Mouse (Mus musculus): ENCODE data around the gene Ccdc88b. TPM values are rescaled to one million over a fixed set of nuclear protein-coding genes. Genes with fewer than 3 reads are reported as not detected.

The Ccdc88b gene
- total and polyA plus RNA-seq, 2 experiments from 2014 or later: 0.57 to 0.67 TPM

DNA sequence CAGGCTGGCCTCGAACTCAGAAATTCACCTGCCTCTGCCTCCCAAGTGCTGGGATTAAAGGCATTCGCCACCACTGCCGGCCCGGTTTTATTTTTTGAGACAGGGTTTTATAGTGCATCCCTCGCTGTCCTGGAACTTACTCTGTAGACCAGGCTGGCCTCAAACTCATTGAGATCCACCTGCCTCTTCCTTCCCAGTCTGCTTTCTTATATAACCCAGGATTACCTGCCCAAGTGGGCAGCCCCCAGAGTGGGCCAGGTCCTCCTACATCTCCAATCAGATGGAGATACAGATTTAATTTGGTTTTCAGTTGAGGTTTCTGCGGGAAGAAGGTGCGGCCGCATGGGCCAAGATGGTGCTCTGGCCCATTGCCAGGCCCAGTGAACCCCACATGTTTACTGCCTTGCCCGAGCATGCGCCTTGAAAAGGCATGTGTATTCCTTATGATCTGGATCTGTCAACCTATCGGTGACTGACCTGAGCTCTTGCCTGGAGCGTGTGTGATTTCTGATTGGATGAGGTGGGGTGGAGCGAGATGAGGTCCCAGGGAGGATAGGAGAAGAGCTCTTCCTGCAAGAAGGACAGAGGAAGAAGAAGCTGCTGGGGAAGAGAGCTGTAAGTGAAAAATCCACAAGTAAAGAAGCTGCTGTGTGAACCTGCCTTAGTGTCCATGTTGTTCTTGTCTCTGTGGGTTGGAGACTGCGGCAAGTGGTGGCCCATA lies 35.9 kb upstream of the Ccdc88b start:
- H3K9ac ChIP-seq: no peak overlapping the region
- no peak overlapping the region for H3K4me2 ChIP-seq (ENCODE audit: low read depth)
- no peaks in the 10 kb centered on the region for H3K36me3 ChIP-seq (ENCODE audit: insufficient read depth)
- no peak for DNase-seq
- no peaks in the 10 kb centered on the region for H3K4me1 ChIP-seq (ENCODE audit: insufficient read depth)
- 0 out of 2 replicates have a peak, but pooled peaks cover 3% of the 10 kb centered on the region for H3K9me3 ChIP-seq (ENCODE audit: low read length)
- no peak overlapping the region for H3K27ac ChIP-seq (ENCODE audit: low read depth, low read length)
- H3K4me3 ChIP-seq (ENCODE audit: low read depth, low read length): no peak overlapping the region
- no peak for TF ChIP-seq CTCF (IDR thresholded peaks at IDR 0.05; ENCODE audit: low read depth)
- no peaks in the 10 kb centered on the region for H3K27me3 ChIP-seq (ENCODE audit: insufficient read depth, low read length)
- 92% methylated on average over 14 of the region's 14 CpGs for WGBS
- ATAC-seq: no peak

DNA sequence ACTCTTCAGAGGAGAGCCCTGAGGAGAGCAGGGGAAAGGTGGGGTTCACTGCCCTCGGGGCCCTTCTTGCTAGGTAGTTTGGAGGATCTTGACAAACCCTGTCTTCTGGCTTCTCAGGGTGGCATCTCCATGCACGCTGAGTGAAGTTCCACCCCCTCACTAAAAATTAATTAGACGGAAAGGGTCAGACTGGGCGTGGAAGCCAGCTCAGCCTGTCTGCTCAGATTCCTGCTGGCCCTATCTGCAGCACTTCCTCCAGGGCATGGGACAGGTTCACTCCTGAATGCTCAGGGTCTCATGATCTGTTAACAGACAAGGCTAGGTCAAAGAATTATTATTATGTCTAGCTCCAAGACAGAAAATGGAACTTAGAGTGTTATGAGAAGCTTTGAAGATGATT lies 34.5 kb upstream of the Ccdc88b start:
- DNase-seq (no peak), ATAC-seq (no peak)
- 76% methylated on average over 4 of the region's 4 CpGs for WGBS

DNA sequence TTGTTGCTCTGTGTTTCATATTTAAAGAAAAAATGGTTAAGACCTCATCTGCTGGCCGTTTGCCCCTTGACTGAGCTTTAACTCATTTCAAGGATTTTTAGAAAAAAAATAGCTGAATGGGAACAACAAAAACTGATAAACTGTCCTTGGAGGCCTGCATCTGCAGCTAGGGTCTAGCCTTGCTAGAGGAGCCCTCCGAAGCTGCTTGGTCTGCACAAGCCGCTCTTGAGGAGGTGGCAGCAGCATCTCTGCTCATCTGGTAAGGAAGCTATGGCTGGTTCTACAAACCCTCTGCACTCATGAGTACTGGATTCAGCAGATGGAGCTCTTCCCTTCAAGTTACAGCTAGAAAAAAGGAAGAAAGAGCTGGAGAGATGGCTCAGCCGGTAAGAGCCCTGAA lies 20.0 kb upstream of the Ccdc88b start:
- Histone ChIP-seq H3K27ac (ENCODE audit: low read depth, low read length) (no peak overlapping the region), H3K4me3 (ENCODE audit: low read depth, low read length) (no peak overlapping the region), H3K4me2 (ENCODE audit: low read depth) (no peak overlapping the region), H3K27me3 (ENCODE audit: insufficient read depth, low read length) (no peaks in the 10 kb centered on the region), H3K4me1 (ENCODE audit: insufficient read depth) (no peaks in the 10 kb centered on the region), H3K9ac (no peak overlapping the region), H3K36me3 (ENCODE audit: insufficient read depth) (no peaks in the 10 kb centered on the region), H3K9me3 (ENCODE audit: low read length) (peaks cover 14% of the 10 kb centered on the region; the same call in 1 of the 2 replicates)
- no peak for ATAC-seq
- no peak for DNase-seq
- WGBS: 89% methylated on average over 4 of the region's 4 CpGs
- TF ChIP-seq CTCF (IDR thresholded peaks at IDR 0.05; ENCODE audit: low read depth): no peak

More for the DNA sequence above, 34.5 kb upstream of the Ccdc88b start:
- TF ChIP-seq CTCF (IDR thresholded peaks at IDR 0.05; ENCODE audit: low read depth): no peak
- Histone ChIP-seq H3K36me3 (ENCODE audit: insufficient read depth) (no peaks in the 10 kb centered on the region), H3K9me3 (ENCODE audit: low read length) (0 out of 2 replicates have a peak, but pooled peaks cover 2% of the 10 kb centered on the region), H3K27ac (ENCODE audit: low read depth, low read length) (no peak overlapping the region), H3K4me2 (ENCODE audit: low read depth) (no peak overlapping the region), H3K9ac (no peak overlapping the region), H3K27me3 (ENCODE audit: insufficient read depth, low read length) (no peaks in the 10 kb centered on the region), H3K4me3 (ENCODE audit: low read depth, low read length) (no peak overlapping the region), H3K4me1 (ENCODE audit: insufficient read depth) (no peaks in the 10 kb centered on the region)

DNA sequence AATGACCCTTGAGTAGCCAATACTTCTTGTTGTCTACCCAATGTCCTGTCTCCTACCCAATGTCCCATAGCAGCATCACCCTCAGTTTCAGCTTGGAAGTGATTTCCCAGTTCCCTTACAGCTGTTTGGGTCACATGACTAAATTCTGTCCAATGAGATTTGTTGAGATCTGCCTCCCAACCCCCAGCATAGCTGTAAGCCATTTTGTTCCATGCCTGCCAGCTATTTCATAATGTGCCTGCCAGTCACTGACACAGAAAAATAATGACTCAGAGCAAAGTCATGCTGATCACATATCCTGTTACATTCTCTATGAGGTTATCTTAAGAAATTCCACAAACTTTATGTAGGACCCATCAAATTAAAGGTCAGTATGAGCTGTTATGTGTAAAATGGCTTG lies 18.8 kb upstream of the Ccdc88b start:
- H3K36me3 ChIP-seq (ENCODE audit: insufficient read depth): no peaks in the 10 kb centered on the region
- H3K4me3 ChIP-seq (ENCODE audit: low read depth, low read length): no peak overlapping the region
- no peaks in the 10 kb centered on the region for H3K27me3 ChIP-seq (ENCODE audit: insufficient read depth, low read length)
- ATAC-seq (no peak), DNase-seq (no peak)
- no peak overlapping the region for H3K27ac ChIP-seq (ENCODE audit: low read depth, low read length)
- TF ChIP-seq CTCF (IDR thresholded peaks at IDR 0.05; ENCODE audit: low read depth): no peak
- H3K4me2 ChIP-seq (ENCODE audit: low read depth): no peak overlapping the region
- peaks cover 14% of the 10 kb centered on the region; the same call in 1 of the 2 replicates for H3K9me3 ChIP-seq (ENCODE audit: low read length)
- no peaks in the 10 kb centered on the region for H3K4me1 ChIP-seq (ENCODE audit: insufficient read depth)
- H3K9ac ChIP-seq: no peak overlapping the region

DNA sequence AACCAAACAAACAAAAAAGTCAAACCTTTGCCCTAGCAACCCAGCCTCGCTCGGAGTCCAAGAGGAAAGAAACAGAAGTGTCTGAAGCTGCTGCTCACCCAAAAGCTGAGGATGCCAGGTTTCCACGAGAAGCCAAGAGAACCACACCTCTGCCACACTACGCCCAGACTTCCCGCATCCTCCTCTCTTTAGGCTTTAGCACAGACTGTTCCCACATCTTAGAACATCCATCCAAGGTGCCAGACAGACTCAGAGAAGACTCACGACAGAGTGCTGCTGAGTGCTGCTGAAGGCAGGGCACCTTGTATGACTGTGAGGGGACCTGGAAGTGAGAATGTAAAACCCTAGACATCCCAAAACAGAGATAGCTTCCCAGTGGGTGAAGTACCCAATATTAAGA lies 17.8 kb upstream of the Ccdc88b start:
- no peak for TF ChIP-seq CTCF (IDR thresholded peaks at IDR 0.05; ENCODE audit: low read depth)
- WGBS: 84% methylated on average over 6 of the region's 6 CpGs
- H3K9me3 ChIP-seq (ENCODE audit: low read length): peaks cover 11% of the 10 kb centered on the region; the same call in 1 of the 2 replicates
- no peak for DNase-seq
- H3K27ac ChIP-seq (ENCODE audit: low read depth, low read length): no peak overlapping the region
- H3K36me3 ChIP-seq (ENCODE audit: insufficient read depth): no peaks in the 10 kb centered on the region
- H3K4me3 ChIP-seq (ENCODE audit: low read depth, low read length): no peak overlapping the region
- H3K4me1 ChIP-seq (ENCODE audit: insufficient read depth): no peaks in the 10 kb centered on the region
- no peaks in the 10 kb centered on the region for H3K27me3 ChIP-seq (ENCODE audit: insufficient read depth, low read length)
- no peak for ATAC-seq
- no peak overlapping the region for H3K9ac ChIP-seq
- H3K4me2 ChIP-seq (ENCODE audit: low read depth): no peak overlapping the region

DNA sequence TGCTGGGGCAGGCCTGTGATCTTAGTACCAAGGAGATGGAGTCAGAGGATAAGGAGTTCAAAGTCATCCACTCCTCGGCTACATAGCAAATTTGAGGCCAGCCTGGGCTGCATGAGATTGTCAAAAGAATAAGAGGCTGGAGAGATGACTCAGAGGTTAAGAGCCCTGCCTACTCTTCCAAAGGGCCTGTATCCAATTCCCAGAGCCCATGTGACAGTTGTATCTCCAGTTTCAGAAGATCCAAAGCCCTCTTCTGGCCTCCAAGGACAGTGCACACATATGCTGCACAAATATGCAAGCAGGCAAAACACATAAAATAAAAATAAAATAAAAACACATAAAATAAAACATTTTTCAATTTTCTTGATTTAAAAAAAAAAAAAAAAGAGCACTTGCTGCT lies 16.2 kb upstream of the Ccdc88b start:
- no peak overlapping the region for H3K4me2 ChIP-seq (ENCODE audit: low read depth)
- DNase-seq (no peak), ATAC-seq (no peak)
- H3K27ac ChIP-seq (ENCODE audit: low read depth, low read length): no peak overlapping the region
- no peaks in the 10 kb centered on the region for H3K36me3 ChIP-seq (ENCODE audit: insufficient read depth)
- WGBS: 77% methylated on average over 1 of the region's 1 CpGs
- H3K9ac ChIP-seq: no peak overlapping the region
- H3K9me3 ChIP-seq (ENCODE audit: low read length): 0 out of 2 replicates have a peak, but pooled peaks cover 7% of the 10 kb centered on the region
- H3K4me3 ChIP-seq (ENCODE audit: low read depth, low read length): no peak overlapping the region
- H3K27me3 ChIP-seq (ENCODE audit: insufficient read depth, low read length): no peaks in the 10 kb centered on the region
- H3K4me1 ChIP-seq (ENCODE audit: insufficient read depth): no peaks in the 10 kb centered on the region
- no peak for TF ChIP-seq CTCF (IDR thresholded peaks at IDR 0.05; ENCODE audit: low read depth)

DNA sequence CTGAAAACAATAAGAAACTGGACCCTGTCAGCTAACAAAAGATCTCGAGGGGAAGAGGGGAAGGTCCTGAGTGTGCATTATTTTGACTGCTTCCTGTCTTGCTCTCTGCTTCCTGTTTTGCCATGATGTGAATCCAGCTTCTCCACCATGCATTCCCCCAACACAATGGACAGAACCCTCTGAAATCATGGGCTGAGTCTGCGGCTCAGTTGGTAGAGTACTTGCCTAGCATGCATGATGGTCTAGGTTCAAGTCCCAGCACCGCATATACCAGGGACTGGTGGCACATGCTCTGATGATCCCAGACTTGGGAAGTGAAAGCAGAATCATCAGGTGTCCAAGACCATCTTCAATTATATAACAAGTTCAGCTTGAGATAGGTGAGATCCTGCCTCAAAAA lies 14.7 kb upstream of the Ccdc88b start:
- H3K36me3 ChIP-seq (ENCODE audit: insufficient read depth): no peaks in the 10 kb centered on the region
- no peak overlapping the region for H3K4me2 ChIP-seq (ENCODE audit: low read depth)
- WGBS: 79% methylated on average over 3 of the region's 3 CpGs
- no peaks in the 10 kb centered on the region for H3K9me3 ChIP-seq (ENCODE audit: low read length)
- DNase-seq (no peak), ATAC-seq (no peak)
- no peaks in the 10 kb centered on the region for H3K4me1 ChIP-seq (ENCODE audit: insufficient read depth)
- H3K4me3 ChIP-seq (ENCODE audit: low read depth, low read length): no peak overlapping the region
- H3K27me3 ChIP-seq (ENCODE audit: insufficient read depth, low read length): no peaks in the 10 kb centered on the region
- H3K27ac ChIP-seq (ENCODE audit: low read depth, low read length): no peak overlapping the region
- TF ChIP-seq CTCF (IDR thresholded peaks at IDR 0.05; ENCODE audit: low read depth): no peak
- no peak overlapping the region for H3K9ac ChIP-seq
